Mouse (Mus musculus) hindbrain, embryonic 14.5 days (tissue): ENCODE results near the gene Eps8. TPM values are rescaled to one million over a fixed set of nuclear protein-coding genes. Genes with fewer than 3 reads are reported as not detected.

ENCODE experiments used
- ATAC-seq: fragments of 200-750 bp; cut with Nextera tagmentation; 2 replicates; pipeline ENCODE4 v1.8.0; 2017; ENCODE audit warnings: moderate number of reproducible peaks, mild to moderate bottlenecking, moderate TSS enrichment, moderate library complexity; ENCODE audit not compliant: low FRiP score
- DNase-seq: peaks from one replicate; pipeline ENCODE4 v3.0.0-alpha.2; 2015; ENCODE audit warnings: low spot score
- H3K27ac ChIP-seq: fragments of 300-500 bp; sonication (generic); 2 replicates; pipeline ENCODE4 v1.5.1; 2014; ENCODE audit warnings: mild to moderate bottlenecking, moderate library complexity
- H3K27me3 ChIP-seq: fragments of 300-500 bp; sonication (generic); 2 replicates; pipeline ENCODE4 v1.6.1; 2014; ENCODE audit warnings: mild to moderate bottlenecking, low read length, mixed read lengths; ENCODE audit not compliant: control insufficient read depth, insufficient read depth
- H3K36me3 ChIP-seq: fragments of 300-500 bp; sonication (generic); replicated peaks from 2 replicates; pipeline ENCODE4 v1.6.1; 2014; ENCODE audit not compliant: control insufficient read depth, insufficient read depth
- H3K4me1 ChIP-seq: fragments of 300-500 bp; sonication (generic); replicated peaks from 2 replicates; pipeline ENCODE4 v1.6.1; 2014; ENCODE audit warnings: antibody characterized with exemption, low read length, mixed read lengths; ENCODE audit not compliant: control insufficient read depth, insufficient read depth
- H3K4me2 ChIP-seq: fragments of 300-500 bp; sonication (generic); replicated peaks from 2 replicates; pipeline ENCODE4 v1.6.1; 2014; ENCODE audit warnings: mild to moderate bottlenecking, moderate library complexity
- H3K4me3 ChIP-seq: fragments of 300-500 bp; sonication (generic); replicated peaks from 2 replicates; pipeline ENCODE4 v1.5.1; 2014; ENCODE audit warnings: mild to moderate bottlenecking, low read length
- H3K9ac ChIP-seq: fragments of 300-500 bp; sonication (generic); 2 replicates; pipeline ENCODE4 v1.6.1; 2014
- H3K9me3 ChIP-seq: fragments of 300-500 bp; sonication (generic); 2 replicates; pipeline ENCODE4 v1.6.1; 2016; ENCODE audit warnings: low read length; ENCODE audit not compliant: control insufficient read depth
- WGBS: fragments of 180-500 bp; shearing (Covaris S2); extraction: QIAGEN DNeasy Blood & Tissue Kit; methylation state at CpG from one replicate; pipeline ENCODE4 v1.1.7; 2014; 5-methylcytosine and 5-hydroxymethylcytosine counted together
- polyA plus RNA-seq: library from polyadenylated mRNA; unstranded; fragments of >200 nt; fragmentation: Nextera tagmentation; extraction: Ambion mirVana; gene quantifications from 2 replicates; pipeline ENCODE4 v1.2.1, GENCODE M21; 2014

Gene Eps8
- polyA plus RNA-seq, 1 experiment from 2014 or later = 20.2 TPM

DNA sequence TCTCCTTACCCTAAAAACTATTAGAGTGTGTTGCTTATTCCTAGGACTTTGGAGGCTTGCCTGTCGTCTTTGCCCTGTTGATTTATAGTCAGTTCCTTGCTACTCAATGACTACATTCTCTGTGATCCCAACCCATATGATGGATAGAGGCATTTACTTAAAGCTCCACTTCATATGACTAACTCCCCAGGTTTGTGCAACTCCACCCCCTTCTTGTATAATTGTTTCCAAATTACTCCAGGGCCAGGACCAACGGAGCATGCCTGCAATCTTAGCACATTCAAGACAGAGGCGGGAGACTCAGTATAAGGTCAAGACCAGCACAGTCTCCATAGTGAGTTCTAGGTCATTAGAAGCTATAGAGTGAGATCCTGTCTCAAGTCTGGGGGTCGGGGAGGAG is 69.4 kb downstream of the Eps8 start:
- DNase-seq (no peak), ATAC-seq (no peak)
- WGBS = 76% methylated on average over 4 of the region's 4 CpGs
- H3K27me3 ChIP-seq = no peaks in the 10 kb centered on the region
- H3K4me2 ChIP-seq = no peak overlapping the region
- no peak overlapping the region for H3K9ac ChIP-seq
- H3K4me3 ChIP-seq = no peak overlapping the region
- no peaks in the 10 kb centered on the region for H3K36me3 ChIP-seq
- no peaks in the 10 kb centered on the region for H3K9me3 ChIP-seq
- no peak overlapping the region for H3K27ac ChIP-seq
- no peaks in the 10 kb centered on the region for H3K4me1 ChIP-seq

DNA sequence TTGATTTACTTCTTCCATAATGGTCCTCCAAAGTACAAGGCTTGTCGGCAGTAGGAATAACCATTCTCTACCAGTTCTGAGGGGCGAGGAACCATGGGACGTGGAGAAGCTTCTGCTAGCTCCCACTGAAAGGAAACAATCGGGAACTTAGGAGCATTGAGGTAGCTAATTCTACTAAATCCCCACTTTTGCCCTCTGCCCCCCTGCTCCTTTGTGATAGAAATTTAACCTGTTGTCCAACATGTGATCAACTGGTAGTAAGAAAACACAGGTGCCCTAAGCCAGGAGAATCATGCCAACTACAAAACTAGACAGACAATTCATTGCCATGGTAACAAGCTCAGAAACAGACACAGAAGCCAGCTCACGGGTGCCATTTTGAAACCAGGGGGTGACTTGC is 71.6 kb downstream of the Eps8 start:
- ATAC-seq (no peak), DNase-seq (no peak)
- no peaks in the 10 kb centered on the region for H3K4me1 ChIP-seq
- no peak overlapping the region for H3K4me3 ChIP-seq
- no peak overlapping the region for H3K27ac ChIP-seq
- H3K36me3 ChIP-seq = no peaks in the 10 kb centered on the region
- H3K9ac ChIP-seq = no peak overlapping the region
- H3K4me2 ChIP-seq = no peak overlapping the region
- no peaks in the 10 kb centered on the region for H3K27me3 ChIP-seq
- no peaks in the 10 kb centered on the region for H3K9me3 ChIP-seq
- 90% methylated on average over 5 of the region's 5 CpGs for WGBS

DNA sequence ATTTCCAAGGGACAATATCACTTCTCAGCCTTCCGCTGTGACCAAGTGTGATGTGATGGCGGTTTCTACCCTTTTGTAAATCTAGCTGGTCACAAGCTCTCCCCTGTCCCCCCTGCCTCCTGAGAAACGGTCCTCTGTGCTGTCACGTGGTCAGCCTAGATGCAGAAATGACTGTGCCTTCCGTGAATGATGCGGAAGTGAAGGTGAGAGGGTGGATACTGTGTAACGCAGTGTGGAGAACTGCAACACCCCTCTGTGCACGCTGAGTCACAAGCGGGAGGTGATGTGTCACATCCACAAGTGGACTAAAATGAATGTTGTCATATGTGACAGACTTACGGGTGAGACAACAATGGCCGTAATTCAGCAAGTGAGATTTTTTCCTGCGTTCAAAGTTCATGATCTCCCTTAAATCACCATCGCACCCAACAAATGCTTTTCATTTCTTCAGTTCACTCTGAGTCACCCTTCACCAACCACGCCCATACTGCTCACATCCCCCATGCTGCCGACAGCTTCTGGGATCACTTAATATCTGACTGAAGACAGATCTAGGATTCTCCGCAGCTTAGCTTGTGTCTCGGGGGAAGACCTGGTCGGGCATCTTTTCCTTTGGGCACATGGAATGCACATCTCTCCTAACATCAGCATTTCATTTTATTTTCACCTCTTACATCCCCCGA is 72.3 kb downstream of the Eps8 start:
- WGBS = 86% methylated on average over 19 of the region's 19 CpGs
- Histone ChIP-seq H3K27ac (no peak overlapping the region), H3K9me3 (no peaks in the 10 kb centered on the region), H3K4me1 (no peaks in the 10 kb centered on the region), H3K4me3 (no peak overlapping the region), H3K9ac (no peak overlapping the region), H3K4me2 (no peak overlapping the region), H3K36me3 (no peaks in the 10 kb centered on the region), H3K27me3 (no peaks in the 10 kb centered on the region)
- no peak for DNase-seq
- no peak for ATAC-seq

DNA sequence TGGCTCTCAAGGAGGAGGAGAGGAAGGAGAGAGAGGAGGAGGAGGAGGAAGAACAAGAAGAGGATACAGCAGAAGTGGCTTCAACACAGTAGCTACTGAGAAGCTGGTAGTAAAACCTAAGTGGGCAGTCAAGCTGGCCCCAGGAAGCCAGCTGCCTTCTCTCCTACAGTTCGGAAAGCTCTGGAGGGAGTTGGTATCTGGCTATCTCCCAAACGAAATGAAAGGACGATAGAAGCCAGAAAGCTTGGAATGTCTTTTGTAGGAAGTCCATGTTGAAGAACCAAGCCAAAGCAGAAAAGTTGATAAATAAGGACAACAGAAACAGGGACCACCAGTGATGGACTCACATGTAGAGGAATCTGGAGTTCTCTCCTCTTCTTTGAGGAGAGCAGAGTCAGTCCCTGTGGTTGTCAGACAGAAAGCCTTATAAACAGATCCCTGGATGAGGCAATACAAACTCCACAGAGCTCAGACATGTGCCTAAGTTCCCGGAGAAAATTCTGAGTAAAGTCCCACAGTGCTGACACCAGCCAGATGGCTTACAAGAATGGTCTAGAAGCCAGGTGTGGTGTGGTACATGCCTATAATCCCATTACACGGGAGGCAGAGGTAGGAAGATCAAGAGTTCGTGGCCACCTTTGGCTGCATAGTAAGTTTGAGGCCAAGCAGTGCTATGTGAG is 73.2 kb downstream of the Eps8 start:
- H3K36me3 ChIP-seq = no peaks in the 10 kb centered on the region
- WGBS = 89% methylated on average over 6 of the region's 6 CpGs
- DNase-seq (no peak), ATAC-seq (no peak)
- no peak overlapping the region for H3K27ac ChIP-seq
- H3K9ac ChIP-seq = no peak overlapping the region
- H3K27me3 ChIP-seq = no peaks in the 10 kb centered on the region
- 0 out of 2 replicates have a peak, but pooled peaks cover 3% of the 10 kb centered on the region for H3K4me1 ChIP-seq
- no peaks in the 10 kb centered on the region for H3K9me3 ChIP-seq
- no peak overlapping the region for H3K4me2 ChIP-seq
- H3K4me3 ChIP-seq = no peak overlapping the region

DNA sequence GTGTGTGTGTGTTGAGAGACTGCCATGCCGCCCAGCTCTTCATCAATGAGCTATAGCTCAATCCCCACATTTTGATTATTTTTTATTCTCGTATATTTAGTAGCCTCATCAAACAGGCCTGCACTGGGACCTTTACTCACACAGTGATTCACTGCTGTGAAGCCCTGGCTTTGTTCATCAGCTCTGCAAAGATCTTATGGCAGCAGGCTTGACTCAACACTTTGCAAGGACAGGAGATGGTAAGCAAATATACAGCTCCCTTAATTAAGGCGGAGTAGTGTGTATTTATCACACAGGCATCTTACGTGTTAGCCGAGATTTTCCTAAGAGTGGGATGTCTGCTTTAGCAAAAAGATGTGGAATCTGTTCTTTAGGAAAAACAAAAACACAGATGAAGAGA is 74.2 kb downstream of the Eps8 start:
- no peaks in the 10 kb centered on the region for H3K36me3 ChIP-seq
- H3K9ac ChIP-seq = no peak overlapping the region
- no peak for DNase-seq
- H3K4me1 ChIP-seq = 0 out of 2 replicates have a peak, but pooled peaks cover 3% of the 10 kb centered on the region
- H3K4me3 ChIP-seq = no peak overlapping the region
- no peaks in the 10 kb centered on the region for H3K27me3 ChIP-seq
- H3K27ac ChIP-seq = no peak overlapping the region
- 93% methylated on average over 5 of the region's 5 CpGs for WGBS
- no peak for ATAC-seq
- H3K4me2 ChIP-seq = no peak overlapping the region
- H3K9me3 ChIP-seq = no peaks in the 10 kb centered on the region

DNA sequence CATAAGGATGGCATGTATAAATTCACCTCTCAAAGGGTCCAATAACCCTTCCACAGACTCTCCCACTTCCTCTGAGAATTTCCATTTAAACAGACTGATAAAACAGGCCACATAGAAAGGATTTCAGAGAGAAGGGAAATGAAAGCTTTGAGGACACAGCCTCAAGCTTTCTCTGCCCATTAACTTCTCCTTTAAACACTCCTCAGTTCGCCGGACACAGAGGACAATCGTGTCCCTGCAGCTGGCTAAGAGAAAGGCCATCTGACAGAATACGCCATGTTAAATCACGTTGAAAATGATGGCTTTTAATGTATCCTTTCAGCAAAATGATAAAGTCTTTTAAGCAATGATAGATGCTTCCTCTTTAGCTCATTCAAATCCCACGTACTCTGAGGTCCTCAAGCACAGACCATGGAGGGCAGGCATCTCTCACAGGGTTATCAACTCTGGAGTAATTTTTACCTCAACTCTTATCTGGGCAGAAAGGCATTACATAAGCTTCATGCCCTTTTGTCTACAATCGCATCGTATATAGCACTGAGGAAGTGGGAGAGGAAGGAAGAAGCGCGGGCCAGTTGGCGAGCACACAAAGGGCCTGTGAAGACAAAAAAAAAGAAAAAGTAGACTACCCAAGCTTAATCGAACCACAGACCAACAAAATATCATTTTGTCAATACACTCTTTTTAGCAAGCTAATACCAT is 77.9 kb downstream of the Eps8 start:
- ATAC-seq (no peak), DNase-seq (no peak)
- Histone ChIP-seq H3K4me3 (no peak overlapping the region), H3K4me1 (0 out of 2 replicates have a peak, but pooled peaks cover 3% of the 10 kb centered on the region), H3K9me3 (no peaks in the 10 kb centered on the region), H3K9ac (no peak overlapping the region), H3K27ac (no peak overlapping the region), H3K4me2 (no peak overlapping the region), H3K27me3 (no peaks in the 10 kb centered on the region), H3K36me3 (no peaks in the 10 kb centered on the region)
- 84% methylated on average over 12 of the region's 12 CpGs for WGBS

DNA sequence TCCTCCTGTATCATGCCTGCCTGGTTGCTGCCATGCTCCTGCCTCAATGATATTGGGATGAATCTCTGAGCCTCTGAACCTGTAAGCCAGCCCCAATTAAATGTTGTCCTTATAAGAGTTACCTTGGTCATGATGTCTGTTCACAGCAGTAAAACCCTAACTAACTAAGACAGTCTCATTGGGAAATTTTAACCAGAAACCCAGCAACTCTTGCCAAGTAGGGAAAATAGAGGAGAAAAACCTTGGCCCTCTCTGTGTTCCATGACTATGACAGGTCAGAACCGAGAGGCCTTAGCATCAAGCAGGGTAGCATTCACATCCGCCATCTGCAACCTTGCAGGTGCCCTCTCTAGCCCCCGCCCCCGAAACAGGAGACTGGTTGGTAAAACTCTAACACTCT is 78.6 kb downstream of the Eps8 start:
- 95% methylated on average over 4 of the region's 4 CpGs for WGBS
- Histone ChIP-seq H3K4me3 (no peak overlapping the region), H3K36me3 (no peaks in the 10 kb centered on the region), H3K4me2 (no peak overlapping the region), H3K9ac (no peak overlapping the region), H3K9me3 (no peaks in the 10 kb centered on the region), H3K4me1 (0 out of 2 replicates have a peak, but pooled peaks cover 3% of the 10 kb centered on the region), H3K27ac (no peak overlapping the region), H3K27me3 (no peaks in the 10 kb centered on the region)
- DNase-seq (no peak), ATAC-seq (no peak)

DNA sequence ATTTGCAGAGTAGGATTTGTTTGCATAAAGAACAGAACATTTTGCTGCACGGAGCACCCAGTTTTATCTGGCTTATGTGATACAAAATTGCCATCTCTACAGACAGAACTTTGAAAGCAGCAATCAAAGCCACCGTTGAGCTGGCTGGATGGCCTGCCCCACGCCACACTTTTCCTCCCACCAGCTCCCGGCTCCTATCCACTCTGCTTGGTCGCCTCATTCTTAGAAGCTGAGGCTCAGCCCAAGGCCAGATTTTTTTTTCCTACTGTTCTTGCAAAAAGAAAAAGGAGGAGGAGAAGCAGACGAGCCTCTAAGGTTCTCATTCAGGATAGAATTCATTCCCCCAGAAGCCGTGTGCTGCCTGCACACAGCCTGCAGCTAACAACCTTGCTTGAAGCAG is 80.8 kb downstream of the Eps8 start:
- DNase-seq (no peak), ATAC-seq (no peak)
- no peak overlapping the region for H3K9ac ChIP-seq
- no peaks in the 10 kb centered on the region for H3K9me3 ChIP-seq
- no peaks in the 10 kb centered on the region for H3K27me3 ChIP-seq
- 64% methylated on average over 7 of the region's 7 CpGs for WGBS
- no peak overlapping the region for H3K27ac ChIP-seq
- H3K4me3 ChIP-seq = no peak overlapping the region
- H3K4me2 ChIP-seq = no peak overlapping the region
- 0 out of 2 replicates have a peak, but pooled peaks cover 3% of the 10 kb centered on the region for H3K4me1 ChIP-seq
- no peaks in the 10 kb centered on the region for H3K36me3 ChIP-seq

DNA sequence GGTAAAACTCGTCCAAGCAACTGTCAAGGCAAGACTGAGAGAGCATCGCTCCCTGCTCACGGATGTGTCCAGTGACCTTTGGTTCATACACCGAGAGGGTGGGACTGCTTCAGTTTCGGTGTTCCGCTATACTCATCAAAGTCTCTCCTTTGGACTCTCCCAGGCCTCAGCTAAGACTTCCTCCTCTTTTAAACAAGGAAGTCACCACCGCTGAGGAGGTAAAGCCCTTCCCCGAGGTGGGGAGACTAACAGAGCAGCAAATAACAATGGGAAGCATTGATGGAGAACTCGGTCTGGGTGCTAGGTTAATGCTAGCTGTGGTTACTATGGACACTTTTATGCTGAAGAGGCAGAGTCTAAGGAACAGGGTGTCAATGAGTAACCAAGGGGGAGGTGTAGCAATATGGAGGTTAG is 84.0 kb downstream of the Eps8 start:
- Histone ChIP-seq H3K9me3 (no peaks in the 10 kb centered on the region), H3K9ac (no peak overlapping the region), H3K27me3 (no peaks in the 10 kb centered on the region), H3K27ac (no peak overlapping the region), H3K4me2 (no peak overlapping the region), H3K36me3 (no peaks in the 10 kb centered on the region), H3K4me3 (no peak overlapping the region), H3K4me1 (no peaks in the 10 kb centered on the region)
- 60% methylated on average over 9 of the region's 9 CpGs for WGBS
- no peak for ATAC-seq
- DNase-seq = no peak
